Mouse (Mus musculus): Measurements from ENCODE around the gene Itpr2. TPM values are rescaled to one million over a fixed set of nuclear protein-coding genes. Genes with fewer than 3 reads are reported as not detected.

Itpr2 gene
- polyA plus RNA-seq, 1 experiment: 2.6 TPM

DNA sequence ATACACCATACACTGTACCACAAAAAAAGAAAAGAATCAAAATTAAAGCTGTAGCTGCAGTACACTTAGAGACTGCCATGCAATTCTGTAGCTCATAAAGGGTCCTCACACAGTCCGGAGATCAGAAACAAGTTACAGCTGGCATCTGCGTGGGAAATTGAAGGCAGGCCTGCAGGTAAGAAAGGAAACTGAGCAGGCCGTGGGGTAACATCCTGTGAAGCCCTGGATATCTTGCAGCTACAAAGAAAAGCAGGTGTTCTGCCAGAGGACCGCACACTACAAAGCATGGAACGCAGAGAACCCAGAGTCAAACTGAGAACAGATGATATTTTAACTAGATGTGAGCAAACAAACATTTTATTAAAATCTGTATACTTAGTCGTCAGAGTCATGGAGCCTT, 12.2 kb downstream of the Itpr2 start:
- Histone ChIP-seq H3K79me3 (ENCODE audit: low read depth) (no peaks in the 10 kb centered on the region), H3K79me2 (ENCODE audit: control insufficient read depth, insufficient read depth) (no peaks in the 10 kb centered on the region), H3ac (ENCODE audit: control insufficient read depth, insufficient read length, low read depth) (no peak overlapping the region), H3K36me3 (ENCODE audit: control insufficient read depth, insufficient read depth) (no peaks in the 10 kb centered on the region), H3K4me3 (ENCODE audit: insufficient read depth, poor library complexity, severe bottlenecking) (no peak overlapping the region), H3K27me3 (ENCODE audit: control insufficient read depth, insufficient read depth, insufficient read length) (no peaks in the 10 kb centered on the region)
- no peak for TF ChIP-seq MYOD1 (IDR thresholded peaks at IDR 0.05; ENCODE audit: control insufficient read depth, insufficient read length, low read depth)

DNA sequence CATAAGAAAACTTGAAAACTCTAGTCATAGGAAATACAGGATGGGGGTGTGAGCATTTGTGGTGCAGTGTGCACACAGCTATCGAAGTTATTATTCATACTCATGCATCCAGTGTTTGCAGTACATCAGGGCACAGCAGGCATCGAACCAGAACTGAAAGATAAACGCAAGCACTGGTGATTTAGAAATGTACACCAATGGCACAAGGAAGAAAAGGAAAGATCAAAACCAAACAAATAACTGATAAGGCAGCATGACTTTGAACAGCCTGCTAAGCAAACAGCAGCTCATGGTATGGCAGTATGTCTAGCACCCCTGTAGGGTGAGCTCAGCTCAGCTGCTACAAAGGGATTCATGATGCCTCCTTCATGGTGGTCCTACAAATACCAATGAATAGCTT, 13.3 kb downstream of the Itpr2 start:
- TF ChIP-seq USF1 (IDR thresholded peaks at IDR 0.05; ENCODE audit: low read depth): no peak
- TF ChIP-seq MYOD1 (IDR thresholded peaks at IDR 0.05; ENCODE audit: control insufficient read depth, insufficient read length, low read depth): no peak
- no peak for TF ChIP-seq MYOG (IDR thresholded peaks at IDR 0.05; ENCODE audit: control insufficient read depth, extremely low read depth, insufficient read length)
- TF ChIP-seq MAX (IDR thresholded peaks at IDR 0.05): no peak
- no peak for TF ChIP-seq CTCF (IDR thresholded peaks at IDR 0.05; ENCODE audit: control insufficient read depth, insufficient read depth, insufficient read length)
- TF ChIP-seq CEBPB (IDR thresholded peaks at IDR 0.05; ENCODE audit: low read depth): no peak
- no peak for TF ChIP-seq FOSL1 (IDR thresholded peaks at IDR 0.05; ENCODE audit: insufficient read depth, low read length, poor library complexity, severe bottlenecking)
- Histone ChIP-seq H3K36me3 (ENCODE audit: control insufficient read depth, insufficient read depth) (no peaks in the 10 kb centered on the region), H3K79me2 (ENCODE audit: control insufficient read depth, insufficient read depth) (no peaks in the 10 kb centered on the region)

DNA sequence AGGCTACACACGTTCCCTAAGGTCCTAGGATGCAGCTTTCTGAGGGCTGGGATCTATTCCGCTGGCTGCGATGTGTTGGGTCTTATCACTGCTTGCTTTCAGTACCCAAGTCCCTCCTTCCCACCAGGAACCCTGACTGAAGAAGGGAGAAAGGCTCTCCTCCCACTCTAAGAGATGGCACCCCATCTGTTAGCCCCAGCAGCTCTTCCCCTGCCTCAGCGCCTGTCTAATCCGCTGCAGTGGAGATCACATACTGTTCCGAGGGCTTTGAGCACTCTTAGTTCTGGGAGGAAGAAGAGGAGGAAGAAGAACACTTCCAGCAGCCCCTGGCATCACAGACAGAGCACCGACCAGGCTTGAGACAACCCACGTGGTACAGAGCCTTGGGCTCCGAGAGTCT, 14.9 kb downstream of the Itpr2 start:
- TF ChIP-seq MYOD1 (IDR thresholded peaks at IDR 0.05; ENCODE audit: control insufficient read depth, insufficient read length, low read depth) (no peak), CEBPB (IDR thresholded peaks at IDR 0.05; ENCODE audit: low read depth) (no peak), USF1 (IDR thresholded peaks at IDR 0.05; ENCODE audit: low read depth) (no peak), MAX (IDR thresholded peaks at IDR 0.05) (no peak), CTCF (IDR thresholded peaks at IDR 0.05; ENCODE audit: control insufficient read depth, insufficient read depth, insufficient read length) (no peak), FOSL1 (IDR thresholded peaks at IDR 0.05; ENCODE audit: insufficient read depth, low read length, poor library complexity, severe bottlenecking) (no peak), MYOG (IDR thresholded peaks at IDR 0.05; ENCODE audit: control insufficient read depth, extremely low read depth, insufficient read length) (no peak)
- H3K36me3 ChIP-seq (ENCODE audit: control insufficient read depth, insufficient read depth): no peaks in the 10 kb centered on the region

More for the DNA sequence above, 13.3 kb downstream of the Itpr2 start:
- Histone ChIP-seq H3K4me3 (ENCODE audit: insufficient read depth, poor library complexity, severe bottlenecking) (no peak overlapping the region), H3K27me3 (ENCODE audit: control insufficient read depth, insufficient read depth, insufficient read length) (no peaks in the 10 kb centered on the region), H3K79me3 (ENCODE audit: low read depth) (no peaks in the 10 kb centered on the region), H3ac (ENCODE audit: control insufficient read depth, insufficient read length, low read depth) (no peak overlapping the region)

DNA sequence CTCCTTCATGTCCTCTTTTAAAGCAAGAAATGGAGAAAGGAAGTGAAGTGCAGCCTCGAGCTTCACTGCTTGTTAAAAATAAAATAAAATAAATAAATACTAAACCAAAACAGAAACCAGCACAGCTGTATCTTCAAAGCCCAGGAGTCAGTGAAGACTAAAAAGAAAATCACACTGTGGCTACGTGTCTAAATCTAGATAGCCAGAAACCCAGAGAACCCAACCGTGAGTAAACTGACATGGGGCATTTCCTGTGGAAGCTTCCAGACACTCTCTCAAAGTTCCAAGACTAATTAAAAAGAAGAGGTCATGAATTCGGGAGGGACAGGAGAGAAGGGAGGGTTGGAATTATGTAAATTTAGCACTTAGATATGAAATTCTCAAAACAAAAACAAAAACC, 15.9 kb downstream of the Itpr2 start:
- TF ChIP-seq MYOG (IDR thresholded peaks at IDR 0.05; ENCODE audit: control insufficient read depth, extremely low read depth, insufficient read length) (no peak), CEBPB (IDR thresholded peaks at IDR 0.05; ENCODE audit: low read depth) (no peak), MYOD1 (IDR thresholded peaks at IDR 0.05; ENCODE audit: control insufficient read depth, insufficient read length, low read depth) (no peak), MAX (IDR thresholded peaks at IDR 0.05) (no peak), FOSL1 (IDR thresholded peaks at IDR 0.05; ENCODE audit: insufficient read depth, low read length, poor library complexity, severe bottlenecking) (no peak), CTCF (IDR thresholded peaks at IDR 0.05; ENCODE audit: control insufficient read depth, insufficient read depth, insufficient read length) (no peak), USF1 (IDR thresholded peaks at IDR 0.05; ENCODE audit: low read depth) (no peak)
- no peaks in the 10 kb centered on the region for H3K79me3 ChIP-seq (ENCODE audit: low read depth)
- no peak overlapping the region for H3ac ChIP-seq (ENCODE audit: control insufficient read depth, insufficient read length, low read depth)

More for the DNA sequence above, 14.9 kb downstream of the Itpr2 start:
- no peak overlapping the region for H3ac ChIP-seq (ENCODE audit: control insufficient read depth, insufficient read length, low read depth)
- H3K79me3 ChIP-seq (ENCODE audit: low read depth): no peaks in the 10 kb centered on the region
- no peaks in the 10 kb centered on the region for H3K27me3 ChIP-seq (ENCODE audit: control insufficient read depth, insufficient read depth, insufficient read length)
- no peaks in the 10 kb centered on the region for H3K79me2 ChIP-seq (ENCODE audit: control insufficient read depth, insufficient read depth)
- H3K4me3 ChIP-seq (ENCODE audit: insufficient read depth, poor library complexity, severe bottlenecking): no peak overlapping the region

DNA sequence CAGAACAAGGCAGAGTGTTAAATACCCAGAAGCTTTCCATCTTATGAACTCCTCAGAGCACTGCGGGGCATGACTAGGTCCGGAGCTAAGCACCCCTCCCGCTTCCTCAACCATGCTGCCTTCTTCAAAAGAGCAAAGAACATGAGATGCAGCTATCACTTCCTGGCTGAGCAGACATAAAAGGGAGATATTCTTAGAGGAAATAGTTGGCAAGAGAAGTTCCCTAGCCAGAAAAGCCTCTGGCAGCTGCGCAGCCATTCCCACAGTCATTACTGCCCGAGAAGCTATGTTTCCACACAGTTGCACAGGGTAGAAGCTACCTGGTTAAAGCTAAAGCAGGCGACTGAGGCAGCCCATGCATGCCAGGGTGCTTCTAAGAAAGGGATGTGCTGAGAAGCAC, 20.6 kb downstream of the Itpr2 start:
- Histone ChIP-seq H3K4me3 (ENCODE audit: insufficient read depth, poor library complexity, severe bottlenecking) (no peak overlapping the region), H3K79me3 (ENCODE audit: low read depth) (no peaks in the 10 kb centered on the region), H3K27me3 (ENCODE audit: control insufficient read depth, insufficient read depth, insufficient read length) (no peaks in the 10 kb centered on the region), H3ac (ENCODE audit: control insufficient read depth, insufficient read length, low read depth) (no peak overlapping the region), H3K36me3 (ENCODE audit: control insufficient read depth, insufficient read depth) (no peaks in the 10 kb centered on the region), H3K79me2 (ENCODE audit: control insufficient read depth, insufficient read depth) (no peaks in the 10 kb centered on the region)
- no peak for TF ChIP-seq FOSL1 (IDR thresholded peaks at IDR 0.05; ENCODE audit: insufficient read depth, low read length, poor library complexity, severe bottlenecking)
- TF ChIP-seq CTCF (IDR thresholded peaks at IDR 0.05; ENCODE audit: control insufficient read depth, insufficient read depth, insufficient read length): no peak

More for the DNA sequence above, 15.9 kb downstream of the Itpr2 start:
- Histone ChIP-seq H3K4me3 (ENCODE audit: insufficient read depth, poor library complexity, severe bottlenecking) (no peak overlapping the region), H3K36me3 (ENCODE audit: control insufficient read depth, insufficient read depth) (no peaks in the 10 kb centered on the region), H3K79me2 (ENCODE audit: control insufficient read depth, insufficient read depth) (no peaks in the 10 kb centered on the region), H3K27me3 (ENCODE audit: control insufficient read depth, insufficient read depth, insufficient read length) (no peaks in the 10 kb centered on the region)

DNA sequence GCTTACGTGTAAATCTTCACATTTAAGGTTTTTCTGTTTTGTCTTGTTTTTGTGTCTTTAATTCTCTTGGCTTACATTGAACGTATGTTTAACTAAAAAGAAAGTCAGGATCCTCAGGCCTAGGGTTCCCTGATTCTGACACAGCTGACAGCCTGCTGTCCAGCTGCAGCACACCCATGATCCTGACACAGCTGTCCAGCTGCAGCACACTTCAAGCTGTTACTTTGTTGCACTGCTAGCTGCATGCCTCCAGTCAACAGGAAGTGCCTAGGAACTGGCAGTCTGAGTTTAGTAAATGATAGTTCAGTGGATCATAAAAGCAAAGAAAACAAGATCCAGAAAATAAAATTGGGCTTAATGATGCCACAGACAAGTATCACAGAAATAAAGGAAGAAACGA, 21.1 kb downstream of the Itpr2 start:
- H3K27me3 ChIP-seq (ENCODE audit: control insufficient read depth, insufficient read depth, insufficient read length): no peaks in the 10 kb centered on the region
- TF ChIP-seq MAX (IDR thresholded peaks at IDR 0.05) (no peak), FOSL1 (IDR thresholded peaks at IDR 0.05; ENCODE audit: insufficient read depth, low read length, poor library complexity, severe bottlenecking) (no peak), USF1 (IDR thresholded peaks at IDR 0.05; ENCODE audit: low read depth) (no peak), MYOD1 (IDR thresholded peaks at IDR 0.05; ENCODE audit: control insufficient read depth, insufficient read length, low read depth) (no peak), CEBPB (IDR thresholded peaks at IDR 0.05; ENCODE audit: low read depth) (no peak), CTCF (IDR thresholded peaks at IDR 0.05; ENCODE audit: control insufficient read depth, insufficient read depth, insufficient read length) (no peak)
- no peak overlapping the region for H3K4me3 ChIP-seq (ENCODE audit: insufficient read depth, poor library complexity, severe bottlenecking)
- no peaks in the 10 kb centered on the region for H3K79me2 ChIP-seq (ENCODE audit: control insufficient read depth, insufficient read depth)
- H3K79me3 ChIP-seq (ENCODE audit: low read depth): no peaks in the 10 kb centered on the region
- H3K36me3 ChIP-seq (ENCODE audit: control insufficient read depth, insufficient read depth): no peaks in the 10 kb centered on the region
- H3ac ChIP-seq (ENCODE audit: control insufficient read depth, insufficient read length, low read depth): no peak overlapping the region

Measured in C2C12 (cell line).